Mouse (Mus musculus) C2C12 (cell line): ENCODE results near the gene Stk11.

Experiments
- CTCF ChIP-seq: IDR thresholded peaks from one replicate; pipeline ENCODE4 v1.5.1; 2011; ENCODE audit not compliant: control insufficient read depth, insufficient read depth, insufficient read length
- USF1 ChIP-seq: IDR thresholded peaks from one replicate; pipeline ENCODE4 v1.6.1; 2011; ENCODE audit warnings: low read depth, mild to moderate bottlenecking, control low read depth, moderate library complexity

DNA sequence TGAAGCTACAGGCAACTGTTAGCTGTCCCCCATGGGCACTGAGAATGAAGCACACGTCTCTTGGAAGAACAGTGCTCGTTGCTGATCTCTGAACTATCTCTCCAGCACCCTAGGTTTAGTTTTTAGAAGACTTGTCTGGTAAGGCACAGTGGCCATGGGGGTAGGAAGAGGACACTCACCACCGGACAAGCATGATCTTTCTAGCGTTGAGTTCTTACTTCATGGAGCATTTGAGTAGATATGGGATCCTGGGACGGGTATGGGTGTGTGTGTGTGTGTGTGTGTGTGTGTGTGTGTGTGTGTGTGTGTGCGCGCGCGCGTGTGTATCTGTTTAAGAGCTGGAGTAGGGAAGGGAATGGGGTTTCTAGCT is 25.0 kb downstream of the Stk11 start, which contains the start of gene Cbarp:
- TF ChIP-seq CTCF (no peak), USF1 (no peak)
